Mouse (Mus musculus) myocyte (in vitro differentiated cells): ENCODE results near the gene Dhps.

Experiments used
- CEBPB ChIP-seq: IDR thresholded peaks from 2 replicates; pipeline ENCODE4 v1.6.1; 2011; ENCODE audit warnings: mild to moderate bottlenecking, moderate library complexity; ENCODE audit not compliant: poor library complexity, insufficient read depth, severe bottlenecking
- E2F4 ChIP-seq: IDR thresholded peaks from one replicate; pipeline ENCODE4 v1.6.1; 2011; ENCODE audit warnings: mild to moderate bottlenecking, control low read depth, moderate library complexity; ENCODE audit not compliant: insufficient read depth
- MAX ChIP-seq: IDR thresholded peaks from one replicate; pipeline ENCODE4 v1.6.1; 2011; ENCODE audit warnings: low read depth, mild to moderate bottlenecking, control low read depth
- MYOD1 ChIP-seq, 3 experiments: IDR thresholded peaks; one replicate each; pipeline ENCODE4 v1.6.1; 2011; ENCODE audit warnings: control low read depth in 2 of 3, low read depth in 2 of 3, mild to moderate bottlenecking in 2 of 3, moderate library complexity in 1 of 3; ENCODE audit not compliant: insufficient read length in 2 of 3, control insufficient read depth in 1 of 3
- MYOG ChIP-seq, 3 experiments: IDR thresholded peaks; one replicate each; pipeline ENCODE4 v1.6.1; 2011; ENCODE audit warnings: control low read depth in 2 of 3, low read depth in 2 of 3, mild to moderate bottlenecking in 2 of 3; ENCODE audit not compliant: insufficient read length in 2 of 3, control insufficient read depth in 1 of 3, insufficient read depth in 1 of 3
- POLR2A ChIP-seq: IDR thresholded peaks from one replicate; pipeline ENCODE4 v1.6.1; 2011; ENCODE audit warnings: low read depth, mild to moderate bottlenecking, control low read depth, moderate library complexity; ENCODE audit not compliant: insufficient read length
- REST ChIP-seq: IDR thresholded peaks from one replicate; pipeline ENCODE4 v1.6.1; 2011; ENCODE audit warnings: mild to moderate bottlenecking, control low read depth, moderate library complexity; ENCODE audit not compliant: insufficient read depth, insufficient read length
- TCF12 ChIP-seq: IDR thresholded peaks from one replicate; pipeline ENCODE4 v1.6.1; 2011; ENCODE audit warnings: mild to moderate bottlenecking, control low read depth; ENCODE audit not compliant: poor library complexity, insufficient read depth, severe bottlenecking
- TCF3 ChIP-seq: IDR thresholded peaks from one replicate; pipeline ENCODE4 v1.6.1; 2011; ENCODE audit warnings: low read depth, control low read depth; ENCODE audit not compliant: insufficient read length
- USF1 ChIP-seq: IDR thresholded peaks from one replicate; pipeline ENCODE4 v1.6.1; 2011; ENCODE audit warnings: low read depth, mild to moderate bottlenecking, control low read depth, moderate library complexity

DNA sequence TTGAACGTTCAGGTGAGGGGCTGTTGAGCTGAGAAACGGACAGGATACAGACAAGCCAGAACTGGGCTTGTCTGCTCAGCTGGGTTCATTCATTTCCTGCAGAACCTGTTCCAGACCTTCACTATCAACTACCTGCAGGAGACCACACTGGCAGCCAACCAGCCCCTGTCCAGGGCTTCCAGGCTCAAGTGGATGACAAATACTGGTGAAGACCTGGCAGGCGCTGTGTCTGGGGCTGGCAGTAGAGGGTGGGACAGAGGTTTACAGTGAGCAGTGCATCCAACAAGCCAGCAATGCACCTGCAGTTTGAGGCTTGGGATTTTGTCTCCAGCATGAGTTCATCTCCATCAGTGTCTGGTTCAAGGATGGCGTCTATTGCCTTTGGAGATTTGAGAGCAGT is 25.3 kb downstream of the Dhps start:
- no peak for TF ChIP-seq REST
- TF ChIP-seq POLR2A = no peak
- TF ChIP-seq E2F4 = no peak
- TF ChIP-seq USF1 = no peak
- no peak for TF ChIP-seq TCF12
- TF ChIP-seq MAX = no peak
- TF ChIP-seq CEBPB = no peak
- no peak for TF ChIP-seq MYOD1 (IDR thresholded peaks at IDR 0.05; ENCODE audit: control insufficient read depth in 1 of 3, insufficient read length in 2 of 3, low read depth in 2 of 3)
- TF ChIP-seq TCF3 = no peak
- TF ChIP-seq MYOG (IDR thresholded peaks at IDR 0.05; ENCODE audit: control insufficient read depth in 1 of 3, insufficient read depth in 1 of 3, insufficient read length in 2 of 3, low read depth in 2 of 3) = no peak
